Mouse (Mus musculus): ENCODE data around the gene St3gal3.
A peak's percentile ranks its signal among the peaks of the same experiment; 100 is the strongest.

Gene St3gal3

GRCm38 (mm10) chr4:118134485-118135365 lies at the start of gene St3gal3:
Gene St3gal3, minus strand, starts transcription at chr4:118134914.
- peak; percentile 92 to 95 for DNase-seq

- peak in 1 of 2 experiments; percentile 28 for DNase-seq
These were observed 45.8 kb upstream of the St3gal3 start for GRCm38 (mm10) chr4:118180301-118181080.

- peak; percentile 90 to 94 for DNase-seq
These were observed 45.0 kb upstream of the St3gal3 start, which contains the start of gene Kdm4a for GRCm38 (mm10) chr4:118179467-118180300. Gene Kdm4a, minus strand, starts transcription at chr4:118180043.

- no peak for DNase-seq
These were observed 44.3 kb upstream of the St3gal3 start for GRCm38 (mm10) chr4:118178952-118179466.

- no peak for DNase-seq
These were observed 37.7 kb upstream of the St3gal3 start for GRCm38 (mm10) chr4:118172461-118172860.

GRCm38 (mm10) chr4:118171006-118171405 lies 36.3 kb upstream of the St3gal3 start:
- peak; percentile 33 to 35 for DNase-seq

GRCm38 (mm10) chr4:118162123-118162522 lies 27.4 kb upstream of the St3gal3 start:
- no peak for DNase-seq

GRCm38 (mm10) chr4:118157666-118158065 lies 23.0 kb upstream of the St3gal3 start:
- no peak for DNase-seq

- no peak for DNase-seq
These were observed 21.8 kb upstream of the St3gal3 start for GRCm38 (mm10) chr4:118156559-118156958.

GRCm38 (mm10) chr4:118154889-118155288 lies 20.2 kb upstream of the St3gal3 start:
- DNase-seq, result no peak

- no peak for DNase-seq
These were observed 17.5 kb upstream of the St3gal3 start for GRCm38 (mm10) chr4:118152020-118152785.

GRCm38 (mm10) chr4:118150804-118151203 lies 16.1 kb upstream of the St3gal3 start:
- DNase-seq, result no peak

GRCm38 (mm10) chr4:118149956-118150680 lies 15.4 kb upstream of the St3gal3 start:
- no peak for DNase-seq

GRCm38 (mm10) chr4:118149055-118149576 lies 14.4 kb upstream of the St3gal3 start:
- DNase-seq, result no peak

- no peak for DNase-seq
These were observed 13.6 kb upstream of the St3gal3 start for GRCm38 (mm10) chr4:118148317-118148687.

GRCm38 (mm10) chr4:118147547-118148316 lies 13.0 kb upstream of the St3gal3 start:
- DNase-seq, result no peak

- no peak for DNase-seq
These were observed 12.4 kb upstream of the St3gal3 start for GRCm38 (mm10) chr4:118147090-118147489.

GRCm38 (mm10) chr4:118144324-118144723 lies 9.6 kb upstream of the St3gal3 start:
- no peak for DNase-seq

GRCm38 (mm10) chr4:118143679-118144078 lies 9.0 kb upstream of the St3gal3 start:
- DNase-seq, result no peak

- DNase-seq, result no peak
These were observed 6.8 kb upstream of the St3gal3 start for GRCm38 (mm10) chr4:118141511-118141910.

Data from thymus, postnatal 36 days (tissue).